18 mouse cellular contexts compared by ENCODE assay signal in the genomic region with DNA sequence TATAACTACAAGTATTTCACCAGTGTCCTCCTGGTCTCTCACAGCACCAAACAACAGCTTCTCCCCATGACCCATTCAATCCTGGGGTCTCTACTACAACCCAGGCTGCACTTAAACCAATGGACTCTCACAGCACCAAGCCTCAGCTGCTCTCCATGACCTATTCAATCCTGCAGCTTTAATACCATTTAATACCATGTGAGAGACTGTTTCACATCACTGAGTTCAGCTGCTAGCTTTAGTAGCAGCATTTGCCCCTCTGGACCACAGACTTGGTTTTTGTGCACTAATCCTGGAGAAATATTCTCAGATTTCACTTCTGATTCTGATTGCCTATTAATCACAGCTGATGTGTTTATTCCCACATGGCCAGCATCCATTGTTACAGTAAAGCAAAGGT.
"Had no signal": no experiment of that assay in that cellular context is flagged by ENCODE, and none has a peak within 500 bp of the region (broad histone marks: within the 10 kb centered on the region; RNA-seq: fewer than 3 reads in every experiment).

No protein-coding gene starts in this region.

- H3K36me3 ChIP-seq: midbrain, embryonic 13.5 days; neural tube, embryonic 13.5 days; neural tube, embryonic 15.5 days; stomach, embryonic 15.5 days had no signal

- H3K4me1 ChIP-seq: midbrain, embryonic 13.5 days; neural tube, embryonic 13.5 days; neural tube, embryonic 15.5 days; stomach, embryonic 15.5 days had no signal

- H3K9ac ChIP-seq: lung, embryonic 14.5 days; midbrain, embryonic 13.5 days; neural tube, embryonic 13.5 days; neural tube, embryonic 15.5 days; stomach, embryonic 15.5 days had no signal

- H3K9me3 ChIP-seq: midbrain, embryonic 13.5 days; neural tube, embryonic 13.5 days; neural tube, embryonic 15.5 days; stomach, embryonic 15.5 days had no signal

- H3K4me2 ChIP-seq: lung, embryonic 14.5 days; midbrain, embryonic 11.5 days; midbrain, embryonic 13.5 days; neural tube, embryonic 13.5 days; neural tube, embryonic 15.5 days; stomach, embryonic 15.5 days had no signal

- H3K27ac ChIP-seq: midbrain, embryonic 13.5 days; neural tube, embryonic 13.5 days; neural tube, embryonic 15.5 days; stomach, embryonic 15.5 days; stomach, postnatal 0 days had no signal

- H3K27me3 ChIP-seq: midbrain, embryonic 13.5 days; neural tube, embryonic 13.5 days; neural tube, embryonic 15.5 days; stomach, embryonic 15.5 days had no signal

- H3K4me3 ChIP-seq: midbrain, embryonic 13.5 days; myocyte; neural tube, embryonic 13.5 days; neural tube, embryonic 15.5 days; stomach, embryonic 15.5 days had no signal

- DNase-seq: lung, adult 18-20 months; lung, embryonic 14.5 days; lung, postnatal 10 days; lung, postnatal 4 days; retina, postnatal 1 day; right cerebral cortex, adult 18-20 months; right cerebral cortex, postnatal 14 days; thymus, adult 2 months; thymus, postnatal 25 days; thymus, postnatal 4 days had no signal

- ATAC-seq: midbrain, embryonic 13.5 days; midbrain, embryonic 16.5 days had no signal
